Mouse (Mus musculus) lung, postnatal 0 days (tissue): ENCODE measurements around the gene Kcnn3.

Experiments
- CTCF ChIP-seq: IDR thresholded peaks from 2 replicates; pipeline ENCODE4 v1.5.1; 2016; ENCODE audit warnings: antibody characterized with exemption, mild to moderate bottlenecking
- EP300 ChIP-seq: IDR thresholded peaks from 2 replicates; pipeline ENCODE4 v1.6.1; 2016; ENCODE audit warnings: antibody characterized with exemption, mild to moderate bottlenecking, control low read depth

GRCm38 (mm10) chr3:89546951-89547350 lies 27.0 kb downstream of the Kcnn3 start:
- TF ChIP-seq CTCF (no peak), EP300 (no peak)
